Mouse (Mus musculus): ENCODE measurements around the gene Bst1. TPM values are rescaled to one million over a fixed set of nuclear protein-coding genes. Genes with fewer than 3 reads are reported as not detected.

The Bst1 gene
- total and polyA plus RNA-seq, 3 experiments, result not detected

DNA sequence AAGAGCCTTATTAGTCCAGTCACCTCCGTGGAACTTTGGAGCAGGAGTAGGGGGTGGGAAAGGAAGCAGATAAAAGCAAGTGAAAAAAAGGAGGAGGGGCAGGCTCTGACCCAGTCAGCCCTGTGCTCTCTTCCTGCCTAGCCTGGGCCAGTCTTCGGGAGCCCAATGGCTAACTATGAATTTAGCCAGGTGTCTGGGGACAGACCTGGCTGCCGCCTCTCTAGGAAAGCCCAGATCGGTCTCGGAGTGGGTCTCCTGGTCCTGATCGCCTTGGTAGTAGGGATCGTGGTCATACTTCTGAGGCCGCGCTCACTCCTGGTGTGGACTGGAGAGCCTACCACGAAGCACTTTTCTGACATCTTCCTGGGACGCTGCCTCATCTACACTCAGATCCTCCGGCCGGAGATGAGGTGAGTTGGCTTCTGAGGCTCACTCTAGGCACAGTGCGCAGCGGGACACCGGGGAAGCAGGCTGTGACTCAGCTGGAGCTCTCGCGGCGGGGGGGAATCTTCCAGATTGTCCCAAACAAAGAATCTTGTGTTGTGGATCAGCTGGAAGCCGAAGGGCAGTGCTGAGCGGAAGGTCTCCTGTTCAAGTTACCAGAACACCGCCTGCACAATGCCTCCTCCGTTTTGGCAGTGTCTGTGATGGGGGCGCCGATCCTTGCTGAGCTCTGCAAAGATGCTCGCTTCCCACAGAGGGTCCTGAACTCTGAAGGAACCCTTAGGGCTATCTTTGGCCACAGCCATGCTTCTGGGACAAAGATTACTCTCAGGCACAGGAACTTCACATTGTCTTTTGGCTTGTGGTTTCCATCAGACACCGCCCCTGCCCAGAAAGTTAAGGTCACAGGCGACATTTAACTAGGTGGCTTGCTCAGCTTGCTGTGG is 50.3 kb downstream of the Bst1 start:
- H3K79me2 ChIP-seq (ENCODE audit: control insufficient read depth, insufficient read depth, low read length, poor library complexity), result no peaks in the 10 kb centered on the region
- no peaks in the 10 kb centered on the region for H3K27me3 ChIP-seq (ENCODE audit: control insufficient read depth in 1 of 2, insufficient read depth in 2 of 2, low read length in 2 of 2)
- DNase-seq (ENCODE audit: low read depth, low spot score), result no peak

DNA sequence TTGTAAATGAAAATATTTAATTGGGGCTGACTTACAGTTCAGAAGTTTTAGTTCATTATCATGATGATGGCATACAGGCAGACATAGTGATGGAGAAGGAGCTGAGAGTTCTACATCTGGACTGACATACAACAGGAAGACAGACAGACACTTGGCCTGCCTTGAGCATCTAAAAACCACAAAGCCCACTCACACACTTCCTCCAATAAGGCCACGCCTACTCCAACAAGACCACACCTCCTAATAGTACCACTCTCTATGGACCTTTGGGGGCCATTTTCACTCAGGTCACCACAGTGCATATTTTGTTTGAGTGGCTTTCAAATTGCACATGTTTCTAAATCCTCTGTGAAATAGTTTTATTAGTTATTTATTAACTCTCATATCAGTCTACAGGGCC is 53.2 kb downstream of the Bst1 start:
- TF ChIP-seq CTCF (IDR thresholded peaks at IDR 0.05 in 2 of 3, conservative IDR thresholded peaks at IDR 0.05 in 1 of 3; ENCODE audit: control insufficient read depth in 1 of 3, insufficient read depth in 1 of 3, low read depth in 2 of 3, low read length in 3 of 3, poor library complexity in 1 of 3, severe bottlenecking in 1 of 3) (no peak), GABPA (IDR thresholded peaks at IDR 0.05; ENCODE audit: low read depth, low read length) (no peak)
- no peak overlapping the region for H3K9ac ChIP-seq (ENCODE audit: control insufficient read depth, low read depth, low read length, poor library complexity, severe bottlenecking)

More for the DNA sequence above, 50.3 kb downstream of the Bst1 start:
- no peaks in the 10 kb centered on the region for H3K9me3 ChIP-seq (replicated peaks; ENCODE audit: insufficient read depth, low read length)
- H3K4me1 ChIP-seq (ENCODE audit: control insufficient read depth in 1 of 2, insufficient read depth in 2 of 2, low read length in 2 of 2), result no peaks in the 10 kb centered on the region; a peak in 1 of 4 replicates
- no peaks in the 10 kb centered on the region for H3K36me3 ChIP-seq (ENCODE audit: control insufficient read depth in 1 of 2, insufficient read depth in 2 of 2, low read length in 2 of 2)
- TF ChIP-seq TAL1 (IDR thresholded peaks at IDR 0.05; ENCODE audit: low read length), result no peak
- no peak for TF ChIP-seq MAZ (IDR thresholded peaks at IDR 0.05; ENCODE audit: low read depth, low read length)
- no peak overlapping the region for H3K27ac ChIP-seq (ENCODE audit: control insufficient read depth, low read depth, low read length)
- H3K9ac ChIP-seq (ENCODE audit: control insufficient read depth, low read depth, low read length, poor library complexity, severe bottlenecking), result no peak overlapping the region
- H3K4me3 ChIP-seq (ENCODE audit: control insufficient read depth in 1 of 2, insufficient read depth in 1 of 2, low read depth in 2 of 2, low read length in 2 of 2), result no peak overlapping the region

DNA sequence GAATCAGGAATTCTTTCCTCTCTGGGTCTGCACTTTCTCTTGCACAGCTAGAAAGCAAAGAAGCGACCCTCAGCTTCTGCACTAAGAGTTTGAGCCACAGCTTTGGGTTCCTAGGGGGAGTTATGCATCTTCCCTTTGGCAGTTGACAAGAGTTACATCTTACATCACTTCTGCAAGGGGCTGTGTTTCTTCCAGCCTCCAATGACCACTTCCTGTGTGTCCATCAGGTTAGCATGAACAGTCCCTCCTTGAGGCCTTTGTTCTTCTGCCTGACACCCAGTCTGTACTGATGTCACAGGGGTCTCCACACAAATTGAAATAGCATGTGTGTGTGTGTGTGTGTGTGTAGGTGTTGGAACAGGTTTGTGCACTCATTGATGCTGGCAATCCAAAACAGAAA is 54.0 kb downstream of the Bst1 start:
- Histone ChIP-seq H3K36me3 (ENCODE audit: control insufficient read depth in 1 of 2, insufficient read depth in 2 of 2, low read length in 2 of 2) (no peaks in the 10 kb centered on the region), H3K27me3 (ENCODE audit: control insufficient read depth in 1 of 2, insufficient read depth in 2 of 2, low read length in 2 of 2) (peaks cover 0 to 2% of the 10 kb centered on the region in 2 experiments; a peak in 2 of 4 replicates), H3K4me1 (ENCODE audit: control insufficient read depth in 1 of 2, insufficient read depth in 2 of 2, low read length in 2 of 2) (no peaks in the 10 kb centered on the region; a peak in 1 of 4 replicates), H3K4me3 (ENCODE audit: control insufficient read depth in 1 of 2, insufficient read depth in 1 of 2, low read depth in 2 of 2, low read length in 2 of 2) (no peak overlapping the region), H3K9ac (ENCODE audit: control insufficient read depth, low read depth, low read length, poor library complexity, severe bottlenecking) (no peak overlapping the region), H3K9me3 (replicated peaks; ENCODE audit: insufficient read depth, low read length) (no peaks in the 10 kb centered on the region), H3K79me2 (ENCODE audit: control insufficient read depth, insufficient read depth, low read length, poor library complexity) (no peaks in the 10 kb centered on the region), H3K27ac (ENCODE audit: control insufficient read depth, low read depth, low read length) (no peak overlapping the region)
- TF ChIP-seq UBTF (IDR thresholded peaks at IDR 0.05; ENCODE audit: borderline replicate concordance, insufficient read depth, low read depth, low read length) (no peak), TBP (IDR thresholded peaks at IDR 0.05; ENCODE audit: low read depth, low read length) (no peak), NELFE (IDR thresholded peaks at IDR 0.05; ENCODE audit: low read depth, low read length) (no peak), SIN3A (IDR thresholded peaks at IDR 0.05; ENCODE audit: low read length) (no peak), HCFC1 (IDR thresholded peaks at IDR 0.05; ENCODE audit: low read depth, low read length) (no peak), ETS1 (IDR thresholded peaks at IDR 0.05; ENCODE audit: low read depth, low read length) (no peak), GABPA (IDR thresholded peaks at IDR 0.05; ENCODE audit: low read depth, low read length) (no peak), BHLHE40 (IDR thresholded peaks at IDR 0.05; ENCODE audit: borderline replicate concordance, low read depth, low read length) (no peak), RCOR1 (IDR thresholded peaks at IDR 0.05; ENCODE audit: low read depth, low read length) (no peak)
- no peak for DNase-seq (ENCODE audit: low read depth, low spot score)

More for the DNA sequence above, 53.2 kb downstream of the Bst1 start:
- Histone ChIP-seq H3K27ac (ENCODE audit: control insufficient read depth, low read depth, low read length) (no peak overlapping the region), H3K79me2 (ENCODE audit: control insufficient read depth, insufficient read depth, low read length, poor library complexity) (no peaks in the 10 kb centered on the region), H3K36me3 (ENCODE audit: control insufficient read depth in 1 of 2, insufficient read depth in 2 of 2, low read length in 2 of 2) (no peaks in the 10 kb centered on the region), H3K9me3 (replicated peaks; ENCODE audit: insufficient read depth, low read length) (no peaks in the 10 kb centered on the region), H3K27me3 (ENCODE audit: control insufficient read depth in 1 of 2, insufficient read depth in 2 of 2, low read length in 2 of 2) (peaks cover 0 to 2% of the 10 kb centered on the region in 2 experiments; a peak in 2 of 4 replicates), H3K4me3 (ENCODE audit: control insufficient read depth in 1 of 2, insufficient read depth in 1 of 2, low read depth in 2 of 2, low read length in 2 of 2) (no peak overlapping the region), H3K4me1 (ENCODE audit: control insufficient read depth in 1 of 2, insufficient read depth in 2 of 2, low read length in 2 of 2) (no peaks in the 10 kb centered on the region; a peak in 1 of 4 replicates)
- no peak for DNase-seq (ENCODE audit: low read depth, low spot score)
